Mouse (Mus musculus): Measurements from ENCODE around the gene Metap1d. TPM values are rescaled to one million over a fixed set of nuclear protein-coding genes. Genes with fewer than 3 reads are reported as not detected.

The Metap1d gene
- polyA plus RNA-seq, 1 experiment from 2014 or later: 27.4 TPM

GRCm38 (mm10) chr2:71499276-71500230, 46.5 kb downstream of the Metap1d start:
- H3K4me1 ChIP-seq: 0 out of 2 replicates have a peak, but pooled peaks cover 3% of the 10 kb centered on the region
- H3K27me3 ChIP-seq (replicated peaks): no peaks in the 10 kb centered on the region
- no peaks in the 10 kb centered on the region; the same call in 1 of the 2 replicates for H3K36me3 ChIP-seq
- H3K9me3 ChIP-seq: no peaks in the 10 kb centered on the region
- H3K27ac ChIP-seq (replicated peaks): no peak overlapping the region
- ATAC-seq (ENCODE audit: extremely low read depth, insufficient number of reproducible peaks, low FRiP score, low TSS enrichment): no peak
- H3K4me3 ChIP-seq: no peak overlapping the region
- no peak overlapping the region for H3K4me2 ChIP-seq
- WGBS: 75% methylated on average over 16 of the region's 16 CpGs
- H3K9ac ChIP-seq: no peak overlapping the region

DNA sequence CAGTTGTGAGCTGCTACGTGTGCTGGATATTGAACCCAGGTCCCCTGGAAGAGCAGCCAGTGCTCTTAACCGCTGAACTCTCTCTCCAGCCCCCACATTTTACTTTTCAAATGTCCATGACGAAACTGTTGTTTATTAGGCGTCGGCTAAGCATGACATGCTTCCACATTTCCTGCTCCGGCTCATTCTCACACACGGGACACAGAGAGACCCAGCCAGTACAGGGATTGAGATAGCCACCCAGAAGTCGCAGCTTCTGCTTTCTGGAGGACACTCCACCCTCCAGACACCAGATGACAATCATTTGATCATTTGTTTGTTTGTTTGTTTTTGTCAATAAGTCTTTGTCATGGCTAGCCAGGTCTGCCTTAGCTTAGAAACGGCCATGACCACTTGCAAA, 51.8 kb downstream of the Metap1d start:
- ATAC-seq (ENCODE audit: extremely low read depth, insufficient number of reproducible peaks, low FRiP score, low TSS enrichment): no peak
- Histone ChIP-seq H3K9ac (no peak overlapping the region), H3K4me3 (no peak overlapping the region), H3K4me2 (no peak overlapping the region), H3K27ac (replicated peaks) (no peak overlapping the region), H3K27me3 (replicated peaks) (no peaks in the 10 kb centered on the region), H3K36me3 (peaks cover 2% of the 10 kb centered on the region; the same call in 1 of the 2 replicates), H3K9me3 (no peaks in the 10 kb centered on the region), H3K4me1 (peaks cover 3% of the 10 kb centered on the region; the same call in 1 of the 2 replicates)
- 70% methylated on average over 9 of the region's 9 CpGs for WGBS

- Histone ChIP-seq H3K4me1 (peaks cover 3% of the 10 kb centered on the region; the same call in 1 of the 2 replicates), H3K27ac (replicated peaks) (no peak overlapping the region), H3K9me3 (no peaks in the 10 kb centered on the region), H3K4me3 (no peak overlapping the region), H3K36me3 (peaks cover 10% of the 10 kb centered on the region), H3K4me2 (no peak overlapping the region), H3K9ac (no peak overlapping the region), H3K27me3 (replicated peaks) (no peaks in the 10 kb centered on the region)
- ATAC-seq (ENCODE audit: extremely low read depth, insufficient number of reproducible peaks, low FRiP score, low TSS enrichment): no peak
- 89% methylated on average over 7 of the region's 7 CpGs for WGBS
Observed at GRCm38 (mm10) chr2:71511209-71511608, 58.1 kb downstream of the Metap1d start.

- H3K9ac ChIP-seq: no peak overlapping the region
- WGBS: 72% methylated on average over 9 of the region's 9 CpGs
- no peak for ATAC-seq (ENCODE audit: extremely low read depth, insufficient number of reproducible peaks, low FRiP score, low TSS enrichment)
- peaks cover 10% of the 10 kb centered on the region for H3K36me3 ChIP-seq
- H3K27me3 ChIP-seq (replicated peaks): no peaks in the 10 kb centered on the region
- no peaks in the 10 kb centered on the region for H3K4me1 ChIP-seq
- no peaks in the 10 kb centered on the region for H3K9me3 ChIP-seq
- no peak overlapping the region for H3K27ac ChIP-seq (replicated peaks)
- H3K4me3 ChIP-seq: no peak overlapping the region
- no peak overlapping the region for H3K4me2 ChIP-seq
Observed at GRCm38 (mm10) chr2:71512326-71512725, 59.2 kb downstream of the Metap1d start.

- Histone ChIP-seq H3K4me1 (no peaks in the 10 kb centered on the region), H3K36me3 (no peaks in the 10 kb centered on the region), H3K9me3 (no peaks in the 10 kb centered on the region), H3K4me2 (no peak overlapping the region), H3K4me3 (no peak overlapping the region), H3K9ac (no peak overlapping the region), H3K27me3 (replicated peaks) (peaks cover 33% of the 10 kb centered on the region), H3K27ac (replicated peaks) (no peak overlapping the region)
- no peak for ATAC-seq (ENCODE audit: extremely low read depth, insufficient number of reproducible peaks, low FRiP score, low TSS enrichment)
- 79% methylated on average over 4 of the region's 4 CpGs for WGBS
Observed at GRCm38 (mm10) chr2:71516995-71517394, 63.9 kb downstream of the Metap1d start.

DNA sequence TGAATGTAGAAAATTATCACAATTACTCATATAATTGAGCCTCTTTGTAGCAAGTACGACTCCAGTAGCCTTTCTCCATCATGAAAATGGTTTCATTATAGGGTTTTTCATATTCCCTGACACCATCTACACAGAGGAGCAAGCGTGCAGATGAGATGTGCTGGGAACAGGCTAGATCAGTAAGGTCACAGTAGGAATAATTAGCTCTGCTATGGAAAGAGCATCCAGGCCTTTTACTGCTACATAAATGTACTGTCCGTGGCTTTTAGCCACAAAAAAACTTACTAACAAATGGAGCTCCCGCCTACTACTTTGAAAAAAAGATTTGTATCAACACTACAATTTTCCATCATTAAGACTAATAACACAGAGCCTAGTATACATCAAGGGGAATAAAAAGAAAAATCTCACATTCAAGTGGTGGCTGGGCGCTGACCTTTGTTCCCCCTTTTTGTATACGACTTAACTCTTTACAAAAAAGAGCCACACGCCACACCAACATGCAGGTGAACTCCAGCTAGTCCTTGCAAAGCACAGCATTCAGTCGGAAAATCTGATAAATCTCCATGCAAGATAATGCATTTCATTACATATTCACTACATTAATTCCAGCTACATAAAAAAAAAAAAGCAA, 64.5 kb downstream of the Metap1d start:
- H3K36me3 ChIP-seq: no peaks in the 10 kb centered on the region
- H3K27ac ChIP-seq (replicated peaks): no peak overlapping the region
- ATAC-seq (ENCODE audit: extremely low read depth, insufficient number of reproducible peaks, low FRiP score, low TSS enrichment): no peak
- no peaks in the 10 kb centered on the region for H3K4me1 ChIP-seq
- H3K9me3 ChIP-seq: no peaks in the 10 kb centered on the region
- H3K9ac ChIP-seq: no peak overlapping the region
- no peak overlapping the region for H3K4me3 ChIP-seq
- H3K4me2 ChIP-seq: no peak overlapping the region
- H3K27me3 ChIP-seq (replicated peaks): peaks cover 39% of the 10 kb centered on the region
- WGBS: 82% methylated on average over 8 of the region's 8 CpGs

GRCm38 (mm10) chr2:71522871-71523270, 69.8 kb downstream of the Metap1d start:
- Histone ChIP-seq H3K9ac (no peak overlapping the region), H3K9me3 (no peaks in the 10 kb centered on the region), H3K4me1 (no peaks in the 10 kb centered on the region), H3K4me3 (no peak overlapping the region), H3K27ac (replicated peaks) (no peak overlapping the region), H3K4me2 (no peak overlapping the region), H3K27me3 (replicated peaks) (peaks cover 86% of the 10 kb centered on the region), H3K36me3 (no peaks in the 10 kb centered on the region)
- no peak for ATAC-seq (ENCODE audit: extremely low read depth, insufficient number of reproducible peaks, low FRiP score, low TSS enrichment)
- 35% methylated on average over 4 of the region's 4 CpGs for WGBS

DNA sequence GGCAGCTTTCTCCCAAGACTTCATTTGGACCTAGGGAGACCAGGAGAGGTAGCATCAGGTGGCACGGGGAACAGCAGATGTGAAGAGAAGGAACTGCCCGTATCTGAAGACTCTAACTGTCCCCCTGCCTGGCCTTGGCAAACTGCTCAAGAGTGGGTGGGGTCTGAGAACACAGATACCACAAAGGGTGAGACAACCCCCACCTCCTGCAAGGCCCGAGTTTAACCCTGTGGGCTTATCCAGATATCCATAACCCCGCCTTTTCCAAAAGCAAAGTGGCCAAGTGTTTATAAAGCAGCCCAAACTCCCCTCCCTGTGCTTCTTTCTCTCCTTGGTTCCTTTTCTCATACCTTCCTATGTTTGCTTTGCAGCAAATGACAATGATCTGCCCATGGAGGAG, 70.4 kb downstream of the Metap1d start:
- WGBS: 25% methylated on average over 4 of the region's 4 CpGs
- no peak for ATAC-seq (ENCODE audit: extremely low read depth, insufficient number of reproducible peaks, low FRiP score, low TSS enrichment)
- Histone ChIP-seq H3K4me3 (no peak overlapping the region), H3K4me1 (peaks cover 4% of the 10 kb centered on the region), H3K4me2 (no peak overlapping the region), H3K9me3 (no peaks in the 10 kb centered on the region), H3K27ac (replicated peaks) (no peak overlapping the region), H3K27me3 (replicated peaks) (peaks cover 88% of the 10 kb centered on the region), H3K36me3 (no peaks in the 10 kb centered on the region), H3K9ac (no peak overlapping the region)

DNA sequence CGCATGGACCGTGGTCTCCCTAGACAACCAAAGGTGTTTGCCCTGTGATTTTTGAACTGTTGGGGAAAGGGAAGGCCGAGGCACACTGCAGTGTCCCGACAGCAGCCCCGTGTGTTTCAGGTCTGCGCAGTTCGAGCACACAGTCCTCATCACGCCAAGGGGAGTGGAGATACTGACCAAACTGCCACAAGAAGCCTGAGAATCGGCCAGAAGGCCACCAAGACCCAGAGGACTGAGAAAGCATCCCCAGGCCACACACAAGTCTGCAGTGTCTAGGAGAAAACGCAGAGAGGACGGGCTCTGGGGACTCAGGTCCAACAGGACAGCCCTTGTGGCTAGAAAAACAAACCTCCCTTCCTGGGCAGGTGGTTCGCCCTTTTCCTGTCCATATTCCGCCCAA, 71.7 kb downstream of the Metap1d start:
- H3K27me3 ChIP-seq (replicated peaks): peaks cover 97% of the 10 kb centered on the region
- no peak for ATAC-seq (ENCODE audit: extremely low read depth, insufficient number of reproducible peaks, low FRiP score, low TSS enrichment)
- no peaks in the 10 kb centered on the region for H3K36me3 ChIP-seq
- no peaks in the 10 kb centered on the region for H3K9me3 ChIP-seq
- no peak overlapping the region for H3K27ac ChIP-seq (replicated peaks)
- H3K4me3 ChIP-seq: no peak overlapping the region
- 34% methylated on average over 13 of the region's 13 CpGs for WGBS
- H3K4me1 ChIP-seq: peaks cover 16% of the 10 kb centered on the region
- H3K9ac ChIP-seq: no peak overlapping the region
- H3K4me2 ChIP-seq: no peak overlapping the region

GRCm38 (mm10) chr2:71526595-71527322, 73.7 kb downstream of the Metap1d start:
- H3K9me3 ChIP-seq: no peaks in the 10 kb centered on the region
- peaks cover 27% of the 10 kb centered on the region for H3K4me1 ChIP-seq
- no peak overlapping the region for H3K4me3 ChIP-seq
- H3K36me3 ChIP-seq: no peaks in the 10 kb centered on the region
- WGBS: 3% methylated on average over 10 of the region's 10 CpGs
- H3K9ac ChIP-seq: no peak overlapping the region
- no peak for ATAC-seq (ENCODE audit: extremely low read depth, insufficient number of reproducible peaks, low FRiP score, low TSS enrichment)
- H3K27ac ChIP-seq (replicated peaks): no peak overlapping the region
- no peak overlapping the region for H3K4me2 ChIP-seq
- H3K27me3 ChIP-seq (replicated peaks): peaks cover 97% of the 10 kb centered on the region

DNA sequence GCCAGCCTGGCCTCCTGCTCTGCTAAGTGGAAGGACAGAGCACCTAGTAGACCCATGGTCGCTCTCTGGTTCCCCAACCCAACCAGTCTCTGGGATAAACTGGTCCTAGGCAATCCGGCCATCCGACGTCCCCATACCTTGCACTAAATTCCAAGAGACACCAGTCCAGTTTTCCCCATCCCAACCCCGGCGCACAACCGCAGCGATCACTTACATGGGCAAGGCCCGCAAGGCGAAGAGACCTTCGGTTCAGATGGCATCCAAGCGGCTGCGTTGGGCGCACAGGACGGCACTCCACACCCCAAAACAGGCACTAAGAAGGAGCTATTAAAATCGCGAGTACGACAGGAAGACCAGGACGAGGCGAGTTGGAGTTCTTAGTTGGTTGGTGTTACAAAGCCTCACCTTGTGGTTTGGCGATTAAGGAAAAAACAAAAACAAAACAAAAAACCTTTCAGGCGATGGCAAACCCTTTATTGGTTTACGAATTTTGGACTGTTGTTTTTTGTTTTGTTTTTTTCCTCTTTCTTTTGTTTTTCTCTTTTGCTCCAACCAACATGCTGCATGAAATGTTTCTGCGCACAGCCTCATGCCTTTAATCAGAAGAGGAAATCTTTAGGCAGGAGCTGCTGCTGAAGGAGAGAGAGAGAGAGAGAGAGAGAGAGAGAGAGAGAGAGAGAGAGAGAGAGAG, 74.4 kb downstream of the Metap1d start:
- H3K4me2 ChIP-seq: no peak overlapping the region
- H3K27me3 ChIP-seq (replicated peaks): peaks cover 98% of the 10 kb centered on the region
- no peaks in the 10 kb centered on the region for H3K9me3 ChIP-seq
- no peaks in the 10 kb centered on the region for H3K36me3 ChIP-seq
- 2% methylated on average over 24 of the region's 24 CpGs for WGBS
- no peak overlapping the region for H3K4me3 ChIP-seq
- peaks cover 27% of the 10 kb centered on the region for H3K4me1 ChIP-seq
- H3K9ac ChIP-seq: no peak overlapping the region
- ATAC-seq (ENCODE audit: extremely low read depth, insufficient number of reproducible peaks, low FRiP score, low TSS enrichment): no peak
- H3K27ac ChIP-seq (replicated peaks): no peak overlapping the region

Measured in heart, embryonic 13.5 days (tissue).